Mouse (Mus musculus) adrenal gland, postnatal 14 days (tissue): ENCODE results near the gene Olfr202. TPM values are rescaled to one million over a fixed set of nuclear protein-coding genes. Genes with fewer than 3 reads are reported as not detected.
"Not testable (repeated sequence)": the region's sequence is repeated elsewhere in the genome, so short reads cannot be mapped to it uniquely, and the experiment has no call there.

Experiments used
- DNase-seq: peaks from one replicate; pipeline ENCODE4 v3.0.0; 2021; ENCODE audit warnings: mixed read lengths
- long read RNA-seq, 2 experiments: library from polyadenylated mRNA; stranded (forward); transcript quantifications; one replicate each; pipeline ENCODE4 v2.0.0; 2021
- total RNA-seq: library from RNA; stranded (reverse); gene quantifications from 2 replicates; pipeline ENCODE4 v1.2.3, GENCODE M21; 2021

Gene Olfr202
- not detected in 2 replicates for total RNA-seq
- long read RNA-seq, experiment 1: 0 reads
- long read RNA-seq, experiment 2: 0 reads

- no peak for DNase-seq
These were observed at the start of gene Olfr202 for GRCm38 (mm10) chr16:59286693-59287092. Olfr202 (minus strand) TSS chr16:59286793.

GRCm38 (mm10) chr16:59331038-59331437, 44.4 kb upstream of the Olfr202 start, which contains the start of gene Olfr205:
Olfr205 (minus strand) TSS chr16:59331138.
- DNase-seq: no peak

- not testable (repeated sequence) for DNase-seq
These were observed 36.7 kb upstream of the Olfr202 start for GRCm38 (mm10) chr16:59323262-59323661.

GRCm38 (mm10) chr16:59318148-59318547, 31.6 kb upstream of the Olfr202 start, which contains the start of gene Olfr204:
Olfr204 (minus strand) TSS chr16:59318248.
- no peak for DNase-seq

- DNase-seq: no peak
These were observed 12.0 kb upstream of the Olfr202 start, which contains the start of gene Olfr203 for GRCm38 (mm10) chr16:59298581-59298980. Olfr203 (plus strand) TSS chr16:59298881.

GRCm38 (mm10) chr16:59287576-59287975, 983 bp upstream of the Olfr202 start:
- DNase-seq: not testable (repeated sequence)

- DNase-seq: no peak
These were observed 3.1 kb downstream of the Olfr202 start for GRCm38 (mm10) chr16:59283476-59283875.

- DNase-seq: no peak
These were observed 6.1 kb downstream of the Olfr202 start for GRCm38 (mm10) chr16:59280542-59280941.

- DNase-seq: not testable (repeated sequence)
These were observed 14.1 kb downstream of the Olfr202 start, which contains the start of gene Olfr201 for GRCm38 (mm10) chr16:59272532-59272931. Olfr201 (minus strand) TSS chr16:59272632.

GRCm38 (mm10) chr16:59269097-59269496, 17.5 kb downstream of the Olfr202 start:
- DNase-seq: not testable (repeated sequence)

GRCm38 (mm10) chr16:59249684-59250083, 36.9 kb downstream of the Olfr202 start:
- DNase-seq: no peak

Other genes starting within 250 kb of the Olfr202 start
- gene Olfr187, start 247.0 kb downstream of the Olfr202 start, total RNA-seq: not detected in 2 replicates
- gene Olfr190, start 208.8 kb downstream of the Olfr202 start, total RNA-seq: not detected in 2 replicates
- gene Olfr191, start 197.0 kb downstream of the Olfr202 start, total RNA-seq: not detected in 2 replicates
- not detected in 2 replicates for gene Olfr193, start 174.9 kb downstream of the Olfr202 start, total RNA-seq
- not detected in 2 replicates for gene Olfr194, start 165.7 kb downstream of the Olfr202 start, total RNA-seq
- not detected in 2 replicates for gene Olfr195, start 139.7 kb downstream of the Olfr202 start, total RNA-seq
- not detected in 2 replicates for gene Olfr196, start 116.3 kb downstream of the Olfr202 start, total RNA-seq
- not detected in 2 replicates for gene Olfr198, start 83.3 kb downstream of the Olfr202 start, total RNA-seq
- not detected in 2 replicates for gene Olfr199, start 67.0 kb downstream of the Olfr202 start, total RNA-seq
- not detected in 2 replicates for gene Olfr201, start 14.2 kb downstream of the Olfr202 start, total RNA-seq
- not detected in 2 replicates for gene Olfr203, start 12.1 kb upstream of the Olfr202 start, total RNA-seq
- 0.07 TPM in 1 of 2 replicates, not detected in the other for gene Olfr204, start 31.5 kb upstream of the Olfr202 start, total RNA-seq
- gene Olfr205, start 44.3 kb upstream of the Olfr202 start, total RNA-seq: not detected in 2 replicates
- not detected in 2 replicates for gene Olfr206, start 62.5 kb upstream of the Olfr202 start, total RNA-seq
- gene Olfr209, start 77.2 kb upstream of the Olfr202 start, total RNA-seq: not detected in 2 replicates
- gene Gabrr3, start 120.5 kb upstream of the Olfr202 start, total RNA-seq: not detected in 2 replicates
- 21.2 and 25.8 TPM in 2 replicates for gene Riox2, start 185.0 kb upstream of the Olfr202 start, total RNA-seq